Mouse (Mus musculus) liver, embryonic 15.5 days (tissue): ENCODE measurements around the gene Fam117a. TPM values are rescaled to one million over a fixed set of nuclear protein-coding genes. Genes with fewer than 3 reads are reported as not detected.

Experiments used
- ATAC-seq: fragments of 200-750 bp; cut with Nextera tagmentation; 2 replicates; pipeline ENCODE4 v1.8.0; 2017; ENCODE audit warnings: moderate number of reproducible peaks, mild to moderate bottlenecking, moderate library complexity; ENCODE audit not compliant: insufficient read depth
- H3K27ac ChIP-seq: fragments of 300-500 bp; sonication (generic); replicated peaks from 2 replicates; pipeline ENCODE4 v1.5.1; 2015; ENCODE audit warnings: mild to moderate bottlenecking, inconsistent platforms
- H3K27me3 ChIP-seq: fragments of 300-500 bp; sonication (generic); 2 replicates; pipeline ENCODE4 v1.6.1; 2015; ENCODE audit warnings: mild to moderate bottlenecking, inconsistent platforms
- H3K36me3 ChIP-seq: fragments of 300-500 bp; sonication (generic); replicated peaks from 2 replicates; pipeline ENCODE4 v1.6.1; 2015; ENCODE audit warnings: moderate library complexity, mild to moderate bottlenecking, inconsistent platforms
- H3K4me1 ChIP-seq: fragments of 300-500 bp; sonication (generic); replicated peaks from 2 replicates; pipeline ENCODE4 v1.6.1; 2015; ENCODE audit warnings: inconsistent platforms
- H3K4me2 ChIP-seq: fragments of 300-500 bp; sonication (generic); 2 replicates; pipeline ENCODE4 v1.6.1; 2015; ENCODE audit warnings: moderate library complexity, mild to moderate bottlenecking, inconsistent platforms
- H3K4me3 ChIP-seq: fragments of 300-500 bp; sonication (generic); replicated peaks from 2 replicates; pipeline ENCODE4 v1.5.1; 2015; ENCODE audit warnings: mild to moderate bottlenecking, inconsistent platforms
- H3K9ac ChIP-seq: fragments of 300-500 bp; sonication (generic); 2 replicates; pipeline ENCODE4 v1.6.1; 2015; ENCODE audit warnings: moderate library complexity, mild to moderate bottlenecking, inconsistent platforms
- H3K9me3 ChIP-seq: fragments of 300-500 bp; sonication (generic); replicated peaks from 2 replicates; pipeline ENCODE4 v1.6.1; 2016; ENCODE audit warnings: inconsistent platforms
- WGBS: fragments of 180-500 bp; shearing (Covaris S2); methylation state at CpG from one replicate; pipeline ENCODE4 v1.1.7; 2015; ENCODE audit warnings: mixed read lengths; ENCODE audit not compliant: insufficient replicate concordance; 5-methylcytosine and 5-hydroxymethylcytosine counted together
- polyA plus RNA-seq: library from polyadenylated mRNA; unstranded; fragments of >200 nt; fragmentation: Nextera tagmentation; extraction: Ambion mirVana; gene quantifications from 2 replicates; pipeline ENCODE4 v1.2.1, GENCODE M21; 2015

Fam117a gene
- polyA plus RNA-seq, 1 experiment from 2014 or later, result 75.3 TPM

GRCm38 (mm10) chr11:95333209-95333608 lies 3.6 kb upstream of the Fam117a start:
- Histone ChIP-seq H3K27ac (peak overlapping the region; percentile 95), H3K36me3 (no peaks in the 10 kb centered on the region), H3K4me3 (0 out of 2 replicates have a peak overlapping the region, but pooled peaks have one; percentile 9), H3K4me1 (peaks cover 63% of the 10 kb centered on the region), H3K4me2 (peak overlapping the region; percentile 52), H3K9ac (no peak overlapping the region), H3K9me3 (no peaks in the 10 kb centered on the region), H3K27me3 (no peaks in the 10 kb centered on the region)
- no peak for ATAC-seq
- 20% methylated on average over 4 of the region's 4 CpGs for WGBS

GRCm38 (mm10) chr11:95333805-95334204 lies 3.0 kb upstream of the Fam117a start:
- peak; percentile 82 for ATAC-seq
- peak overlapping the region; percentile 95 for H3K27ac ChIP-seq
- no peaks in the 10 kb centered on the region for H3K36me3 ChIP-seq
- peak overlapping the region; percentile 9; the same call in 1 of the 2 replicates for H3K4me3 ChIP-seq
- H3K27me3 ChIP-seq, result no peaks in the 10 kb centered on the region
- peaks cover 62% of the 10 kb centered on the region for H3K4me1 ChIP-seq
- H3K9me3 ChIP-seq, result no peaks in the 10 kb centered on the region
- 23% methylated on average over 9 of the region's 9 CpGs for WGBS
- peak overlapping the region; percentile 52 for H3K4me2 ChIP-seq
- H3K9ac ChIP-seq, result 0 out of 2 replicates have a peak overlapping the region, but pooled peaks have one; percentile 9

GRCm38 (mm10) chr11:95334448-95335060 lies 2.3 kb upstream of the Fam117a start:
- Histone ChIP-seq H3K4me2 (peak overlapping the region; percentile 52), H3K27me3 (no peaks in the 10 kb centered on the region), H3K36me3 (no peaks in the 10 kb centered on the region), H3K27ac (peak overlapping the region; percentile 95), H3K4me1 (peaks cover 67% of the 10 kb centered on the region), H3K9ac (0 out of 2 replicates have a peak overlapping the region, but pooled peaks have one; percentile 3), H3K4me3 (0 out of 2 replicates have a peak overlapping the region, but pooled peaks have one; percentile 0), H3K9me3 (no peaks in the 10 kb centered on the region)
- ATAC-seq, result no peak
- WGBS, result 20% methylated on average over 5 of the region's 5 CpGs

- peak; percentile 10 for ATAC-seq
- WGBS, result under 1% methylated on average over 50 of the region's 50 CpGs
- no peaks in the 10 kb centered on the region for H3K27me3 ChIP-seq
- peak overlapping the region; percentile 97 for H3K27ac ChIP-seq
- peaks cover 81% of the 10 kb centered on the region for H3K4me1 ChIP-seq
- H3K36me3 ChIP-seq, result peaks cover 21% of the 10 kb centered on the region
- no peaks in the 10 kb centered on the region for H3K9me3 ChIP-seq
- peak overlapping the region; percentile 91 for H3K4me3 ChIP-seq
- peak overlapping the region; percentile 69 for H3K4me2 ChIP-seq
- H3K9ac ChIP-seq, result peak overlapping the region; percentile 90
Observed at GRCm38 (mm10) chr11:95337129-95337813, 453 bp downstream of the Fam117a start.

- peak overlapping the region; percentile 91 for H3K4me3 ChIP-seq
- peaks cover 82% of the 10 kb centered on the region for H3K4me1 ChIP-seq
- no peaks in the 10 kb centered on the region for H3K9me3 ChIP-seq
- H3K36me3 ChIP-seq, result peaks cover 27% of the 10 kb centered on the region
- peak overlapping the region; percentile 97 for H3K27ac ChIP-seq
- H3K9ac ChIP-seq, result peak overlapping the region; percentile 90
- H3K27me3 ChIP-seq, result no peaks in the 10 kb centered on the region
- peak overlapping the region; percentile 69 for H3K4me2 ChIP-seq
- WGBS, result 6% methylated on average over 9 of the region's 9 CpGs
- no peak for ATAC-seq
Observed at GRCm38 (mm10) chr11:95337846-95338342, 1.1 kb downstream of the Fam117a start.

- H3K4me3 ChIP-seq, result peak overlapping the region; percentile 91
- H3K4me2 ChIP-seq, result peak overlapping the region; percentile 69
- no peaks in the 10 kb centered on the region for H3K9me3 ChIP-seq
- H3K4me1 ChIP-seq, result peaks cover 83% of the 10 kb centered on the region
- H3K9ac ChIP-seq, result peak overlapping the region; percentile 90
- ATAC-seq, result peak; percentile 71
- 15% methylated on average over 14 of the region's 14 CpGs for WGBS
- H3K27me3 ChIP-seq, result no peaks in the 10 kb centered on the region
- peak overlapping the region; percentile 97 for H3K27ac ChIP-seq
- peaks cover 43% of the 10 kb centered on the region for H3K36me3 ChIP-seq
Observed at GRCm38 (mm10) chr11:95339471-95340021, 2.7 kb downstream of the Fam117a start.

GRCm38 (mm10) chr11:95340259-95340658 lies 3.4 kb downstream of the Fam117a start:
- peak overlapping the region; percentile 90 for H3K9ac ChIP-seq
- no peaks in the 10 kb centered on the region for H3K27me3 ChIP-seq
- peak overlapping the region; percentile 91 for H3K4me3 ChIP-seq
- H3K27ac ChIP-seq, result peak overlapping the region; percentile 97
- peaks cover 50% of the 10 kb centered on the region for H3K36me3 ChIP-seq
- 65% methylated on average over 1 of the region's 1 CpGs for WGBS
- peaks cover 83% of the 10 kb centered on the region for H3K4me1 ChIP-seq
- no peak for ATAC-seq
- H3K9me3 ChIP-seq, result no peaks in the 10 kb centered on the region
- peak overlapping the region; percentile 69 for H3K4me2 ChIP-seq

GRCm38 (mm10) chr11:95340664-95341063 lies 3.8 kb downstream of the Fam117a start:
- no peak for ATAC-seq
- no peaks in the 10 kb centered on the region for H3K27me3 ChIP-seq
- H3K4me2 ChIP-seq, result peak overlapping the region; percentile 69
- 33% methylated on average over 5 of the region's 5 CpGs for WGBS
- H3K9me3 ChIP-seq, result no peaks in the 10 kb centered on the region
- peaks cover 83% of the 10 kb centered on the region for H3K4me1 ChIP-seq
- H3K9ac ChIP-seq, result peak overlapping the region; percentile 90
- peaks cover 54% of the 10 kb centered on the region for H3K36me3 ChIP-seq
- peak overlapping the region; percentile 97 for H3K27ac ChIP-seq
- H3K4me3 ChIP-seq, result peak overlapping the region; percentile 91

- H3K9ac ChIP-seq, result peak overlapping the region; percentile 90; the same call in 1 of the 2 replicates
- peaks cover 91% of the 10 kb centered on the region for H3K4me1 ChIP-seq
- ATAC-seq, result no peak
- H3K9me3 ChIP-seq, result no peaks in the 10 kb centered on the region
- H3K27ac ChIP-seq, result peak overlapping the region; percentile 97
- 65% methylated on average over 4 of the region's 4 CpGs for WGBS
- H3K4me2 ChIP-seq, result peak overlapping the region; percentile 69
- no peaks in the 10 kb centered on the region for H3K27me3 ChIP-seq
- peaks cover 79% of the 10 kb centered on the region for H3K36me3 ChIP-seq
- peak overlapping the region; percentile 91 for H3K4me3 ChIP-seq
Observed at GRCm38 (mm10) chr11:95343180-95343579, 6.4 kb downstream of the Fam117a start.

GRCm38 (mm10) chr11:95344181-95344580 lies 7.4 kb downstream of the Fam117a start:
- Histone ChIP-seq H3K36me3 (peaks cover 89% of the 10 kb centered on the region), H3K4me1 (peaks cover 92% of the 10 kb centered on the region), H3K9me3 (no peaks in the 10 kb centered on the region), H3K27ac (peak overlapping the region; percentile 61), H3K27me3 (no peaks in the 10 kb centered on the region), H3K4me2 (peak overlapping the region; percentile 69), H3K4me3 (peak overlapping the region; percentile 91), H3K9ac (peak overlapping the region; percentile 31)
- 68% methylated on average over 2 of the region's 2 CpGs for WGBS
- no peak for ATAC-seq

GRCm38 (mm10) chr11:95350289-95350688 lies 13.5 kb downstream of the Fam117a start:
- no peak for ATAC-seq

More at GRCm38 (mm10) chr11:95350289-95350688, 13.5 kb downstream of the Fam117a start:
- Histone ChIP-seq H3K4me3 (no peak overlapping the region), H3K27ac (peak overlapping the region; percentile 62), H3K4me1 (peaks cover 92% of the 10 kb centered on the region), H3K4me2 (no peak overlapping the region), H3K27me3 (no peaks in the 10 kb centered on the region), H3K36me3 (peaks cover 98% of the 10 kb centered on the region), H3K9ac (no peak overlapping the region; the same call in 1 of the 2 replicates), H3K9me3 (no peaks in the 10 kb centered on the region)
- 75% methylated on average over 6 of the region's 6 CpGs for WGBS
